Mouse (Mus musculus) gastrocnemius, adult 8-10 months (tissue): Measurements from ENCODE around the gene Grasp. TPM values are rescaled to one million over a fixed set of nuclear protein-coding genes. Genes with fewer than 3 reads are reported as not detected.

ENCODE experiments used
- DNase-seq, 2 experiments: peaks; one replicate each; pipeline ENCODE4 v3.0.0; 2022; ENCODE audit warnings: low spot score in 2 of 2
- total RNA-seq, 4 experiments: library from RNA; stranded (reverse); gene quantifications; 2 replicates each; pipeline ENCODE4 v1.2.4; 2022

Grasp gene
- total RNA-seq, 4 experiments from 2014 or later = 3.0 to 5.4 (median 4.4) TPM

DNA sequence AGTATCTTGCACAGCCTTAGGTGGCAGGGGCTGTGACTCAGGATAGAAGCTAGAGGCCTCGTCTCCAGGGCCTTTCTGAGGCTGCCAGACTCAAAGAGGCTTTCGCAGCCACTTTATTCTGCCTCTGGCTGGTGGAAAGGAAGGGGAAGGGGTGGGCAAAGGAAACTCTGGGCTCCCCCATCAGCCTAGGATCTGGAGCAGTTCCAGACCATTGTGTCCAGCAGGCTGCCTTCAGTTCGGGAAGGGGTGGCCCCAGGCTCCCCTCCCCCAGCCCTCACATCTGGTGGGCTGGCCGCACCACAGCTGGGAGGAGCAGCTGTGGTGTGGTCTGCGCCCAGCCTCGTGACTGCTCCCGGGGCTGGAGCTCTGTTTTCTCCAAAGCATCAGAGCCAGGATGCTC is 4.0 kb downstream of the Grasp start:
- DNase-seq = peak; percentile 59 to 71

DNA sequence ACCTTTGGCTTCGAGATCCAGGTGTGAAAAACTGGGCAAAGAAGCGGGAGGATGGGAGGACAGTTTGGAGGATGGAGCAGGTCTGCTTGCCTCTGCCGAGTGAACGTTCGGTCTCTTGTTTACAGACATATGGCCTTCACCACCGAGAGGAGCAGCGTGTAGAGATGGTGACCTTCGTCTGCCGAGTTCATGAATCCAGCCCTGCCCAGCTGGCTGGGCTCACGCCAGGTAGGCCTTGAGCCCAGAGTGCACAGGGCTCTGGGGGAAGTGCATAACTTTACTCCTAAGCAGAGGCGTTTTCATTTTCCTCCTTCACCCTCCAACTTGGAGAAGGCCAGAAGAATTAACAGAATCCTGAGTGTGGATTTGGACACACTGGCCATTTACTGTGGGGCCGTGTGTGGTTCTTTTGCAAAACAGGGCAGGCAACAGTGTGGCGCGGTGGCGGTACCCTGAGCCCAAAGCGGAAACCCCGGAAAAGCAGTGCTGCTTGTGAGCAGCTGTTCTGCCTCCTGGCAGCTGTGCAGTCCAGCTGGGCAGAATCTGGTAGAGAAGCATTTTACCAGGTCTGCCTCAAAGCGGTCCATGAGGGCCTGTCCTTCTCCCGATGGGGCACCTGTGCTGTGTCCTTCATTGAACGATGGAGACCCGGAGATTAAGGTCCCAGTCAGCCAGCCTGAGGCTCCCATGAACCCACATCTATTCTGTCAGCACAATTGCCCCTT is 5.0 kb downstream of the Grasp start:
- peak; percentile 65 to 71 for DNase-seq

DNA sequence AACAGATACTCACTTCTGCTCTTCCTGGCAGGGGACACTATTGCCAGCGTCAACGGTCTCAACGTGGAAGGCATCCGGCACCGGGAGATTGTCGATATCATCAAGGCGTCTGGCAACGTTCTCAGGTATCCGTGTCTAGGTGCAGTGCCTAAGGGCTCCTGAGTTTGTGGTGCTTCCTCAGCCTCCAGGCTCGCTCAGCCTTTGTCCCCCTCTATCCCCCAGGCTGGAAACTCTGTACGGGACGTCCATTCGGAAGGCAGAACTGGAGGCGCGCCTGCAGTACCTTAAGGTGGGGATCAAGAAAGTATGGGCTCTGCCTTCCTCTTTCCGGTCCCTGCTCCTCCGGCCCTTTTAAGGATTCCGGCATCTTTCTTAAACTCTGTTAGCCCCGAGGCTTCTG is 6.5 kb downstream of the Grasp start:
- DNase-seq = no peak

DNA sequence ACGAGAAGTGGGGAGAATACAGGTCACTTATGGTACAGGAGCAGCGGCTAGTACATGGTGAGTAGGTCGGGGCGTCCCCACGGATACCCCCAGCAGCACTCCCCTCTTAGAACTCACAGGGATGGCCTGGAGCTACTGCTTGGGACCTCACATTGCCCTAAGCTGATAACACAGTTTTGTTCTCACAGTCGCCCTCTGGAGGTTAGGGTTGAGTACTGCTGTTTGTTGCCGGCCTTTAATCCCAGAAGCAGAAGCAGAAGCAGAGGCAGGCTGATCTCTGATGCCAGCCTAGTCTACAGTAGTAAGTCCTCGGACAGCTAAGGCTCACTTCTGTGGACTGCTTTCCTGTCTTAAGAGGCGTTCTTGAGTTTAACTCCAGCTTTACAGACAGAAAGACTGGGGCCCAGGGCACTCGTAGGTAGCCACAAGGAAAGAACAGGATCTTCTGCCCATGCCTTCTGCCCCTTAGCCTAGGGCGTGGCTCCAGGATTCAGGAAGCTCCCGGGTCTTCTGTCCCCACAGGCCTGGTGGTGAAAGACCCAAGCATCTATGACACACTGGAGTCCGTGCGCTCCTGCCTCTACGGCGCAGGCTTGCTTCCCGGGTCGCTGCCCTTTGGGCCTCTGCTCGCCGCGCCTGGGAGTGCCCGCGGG is 7.1 kb downstream of the Grasp start:
- DNase-seq = no peak

DNA sequence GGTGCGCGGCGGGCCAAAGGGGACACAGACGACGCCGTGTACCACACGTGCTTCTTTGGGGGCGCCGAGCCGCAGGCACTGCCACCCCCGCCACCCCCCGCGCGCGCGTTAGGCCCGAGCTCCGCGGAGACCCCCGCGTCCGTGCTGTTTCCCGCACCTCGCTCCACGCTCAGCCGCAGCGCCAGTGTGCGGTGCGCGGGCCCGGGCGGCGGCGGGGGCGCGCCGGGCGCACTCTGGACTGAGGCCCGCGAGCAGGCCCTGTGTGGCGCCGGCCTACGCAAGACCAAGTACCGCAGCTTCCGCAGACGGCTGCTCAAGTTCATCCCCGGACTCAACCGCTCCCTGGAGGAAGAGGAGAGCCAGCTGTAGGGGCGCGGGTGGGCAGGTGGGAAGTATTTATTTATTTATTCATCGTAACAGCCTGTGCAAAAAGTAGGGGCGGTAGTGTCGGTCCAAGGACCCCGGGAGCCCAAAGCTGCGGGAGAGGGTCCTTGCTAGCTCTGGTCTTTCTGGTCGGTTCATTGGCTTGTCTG is 7.7 kb downstream of the Grasp start:
- DNase-seq = no peak

DNA sequence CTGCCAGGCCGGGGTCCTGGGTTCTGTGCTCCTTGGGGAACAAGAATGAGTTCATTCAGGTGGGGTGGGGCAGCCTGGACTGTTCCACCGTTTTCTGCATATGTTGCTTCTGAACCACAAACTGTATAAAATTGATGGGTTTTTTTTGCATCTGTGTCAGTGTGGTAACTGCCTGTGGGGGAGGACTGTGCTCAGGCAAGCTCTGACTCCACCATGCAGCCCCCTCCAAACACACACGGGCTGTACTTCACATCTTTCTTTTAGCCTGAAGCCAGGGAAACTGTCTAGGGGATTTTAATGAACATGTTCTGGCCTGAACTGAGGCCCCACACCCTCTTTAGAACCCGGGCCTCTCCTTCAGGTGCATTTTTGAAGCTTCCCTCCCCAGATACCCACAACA is 8.6 kb downstream of the Grasp start:
- no peak for DNase-seq

DNA sequence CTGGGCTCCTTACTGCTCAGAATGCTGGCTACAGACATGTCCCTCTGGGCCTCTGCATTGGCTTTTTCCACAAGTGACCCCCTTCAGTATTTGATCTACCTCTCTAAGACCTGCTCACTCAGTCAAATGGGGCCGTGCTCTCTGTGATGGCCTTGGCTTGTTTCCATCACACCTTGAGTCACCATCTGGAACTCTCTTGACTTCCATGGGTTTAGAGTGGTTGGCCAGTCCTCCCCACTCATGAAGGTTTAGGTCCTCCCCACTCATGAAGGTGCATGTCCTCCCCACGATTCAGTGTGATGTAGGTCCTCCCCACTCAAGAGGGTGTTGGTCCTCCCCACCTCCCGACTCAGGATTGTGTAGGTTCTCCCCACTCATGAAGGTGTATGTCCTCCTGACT is 9.2 kb downstream of the Grasp start:
- DNase-seq = no peak

DNA sequence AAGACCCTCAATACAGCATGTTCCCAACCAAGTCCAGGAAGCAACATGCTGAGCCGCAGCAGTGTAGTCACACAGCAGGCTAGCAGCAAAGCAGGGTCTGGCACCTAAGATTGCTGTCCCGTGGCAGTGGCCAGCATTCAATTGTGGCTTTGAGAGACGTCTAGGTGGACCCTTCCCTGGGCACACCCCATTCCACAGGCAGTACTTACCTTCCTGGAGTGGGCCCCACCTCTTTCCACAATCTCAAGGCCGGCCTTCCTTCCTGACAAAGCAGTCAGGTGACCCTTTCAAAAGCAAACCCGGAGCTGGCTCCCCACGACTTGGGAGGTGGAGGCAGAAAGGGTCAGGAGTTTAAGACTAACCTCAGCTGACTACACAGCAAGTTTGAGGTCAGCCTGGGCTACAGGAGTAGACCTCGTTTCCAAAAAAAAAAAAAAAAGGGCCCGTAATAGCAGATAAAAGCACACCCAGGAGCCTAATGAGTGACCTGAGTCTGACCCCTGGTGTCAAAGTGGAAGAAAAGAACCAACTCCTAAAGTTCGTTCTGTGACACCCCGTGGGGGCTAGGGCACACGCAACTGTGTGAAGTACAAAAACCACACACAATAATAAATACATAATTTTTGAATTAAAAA is 9.8 kb downstream of the Grasp start:
- DNase-seq = no peak

DNA sequence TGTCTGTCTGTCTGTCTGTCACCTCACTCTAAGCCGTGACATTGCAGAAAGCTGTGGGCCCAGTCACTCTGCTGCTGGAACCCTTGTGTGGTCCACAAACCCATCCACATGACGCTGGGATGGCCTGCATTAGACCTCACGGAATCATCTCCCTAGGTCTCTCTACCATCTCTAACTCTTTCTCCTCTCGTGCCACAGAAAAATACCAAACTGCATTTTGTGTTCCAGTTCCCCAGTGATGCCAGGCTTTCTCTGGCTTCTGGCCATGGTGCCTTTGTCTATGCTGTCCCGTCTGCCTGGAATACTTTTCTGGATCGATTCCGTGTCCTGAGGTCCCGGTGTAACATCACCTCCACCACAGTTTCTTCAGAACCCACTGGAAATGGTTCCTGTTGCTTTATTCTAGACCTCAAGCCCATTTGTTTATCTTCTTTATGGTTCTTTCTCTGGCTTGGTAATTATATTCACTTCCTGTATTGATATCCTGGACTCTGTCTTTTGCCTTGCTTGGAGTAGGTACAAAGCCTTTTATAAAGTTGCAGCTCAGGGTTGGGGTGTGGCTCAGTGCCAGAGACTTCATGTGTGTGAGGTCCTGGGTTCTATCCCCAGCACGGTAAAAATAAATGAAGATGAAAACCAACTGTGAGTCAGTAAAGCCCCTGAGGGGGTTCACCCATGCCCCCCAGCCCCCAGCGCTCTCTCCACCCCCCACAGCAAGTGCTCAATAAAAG is 10.8 kb downstream of the Grasp start:
- no peak for DNase-seq

DNA sequence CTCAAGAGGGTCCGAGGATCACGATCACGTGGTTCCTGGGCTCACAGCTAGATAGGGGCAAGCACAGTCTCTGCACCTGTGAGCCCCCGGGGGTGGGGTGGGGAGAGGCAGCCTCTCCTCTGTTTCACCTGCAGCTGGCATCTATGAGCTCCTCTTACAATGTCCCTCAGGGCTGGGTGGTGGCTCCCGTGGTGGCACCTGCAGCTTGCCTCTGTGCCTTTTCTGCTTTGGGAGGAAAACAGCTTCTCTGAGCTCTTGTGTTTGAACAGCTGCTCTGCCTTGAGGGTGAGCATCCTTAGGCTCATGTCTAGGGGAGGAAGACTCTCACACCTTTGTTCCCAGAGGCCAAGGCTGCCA is 11.3 kb downstream of the Grasp start:
- no peak for DNase-seq

DNA sequence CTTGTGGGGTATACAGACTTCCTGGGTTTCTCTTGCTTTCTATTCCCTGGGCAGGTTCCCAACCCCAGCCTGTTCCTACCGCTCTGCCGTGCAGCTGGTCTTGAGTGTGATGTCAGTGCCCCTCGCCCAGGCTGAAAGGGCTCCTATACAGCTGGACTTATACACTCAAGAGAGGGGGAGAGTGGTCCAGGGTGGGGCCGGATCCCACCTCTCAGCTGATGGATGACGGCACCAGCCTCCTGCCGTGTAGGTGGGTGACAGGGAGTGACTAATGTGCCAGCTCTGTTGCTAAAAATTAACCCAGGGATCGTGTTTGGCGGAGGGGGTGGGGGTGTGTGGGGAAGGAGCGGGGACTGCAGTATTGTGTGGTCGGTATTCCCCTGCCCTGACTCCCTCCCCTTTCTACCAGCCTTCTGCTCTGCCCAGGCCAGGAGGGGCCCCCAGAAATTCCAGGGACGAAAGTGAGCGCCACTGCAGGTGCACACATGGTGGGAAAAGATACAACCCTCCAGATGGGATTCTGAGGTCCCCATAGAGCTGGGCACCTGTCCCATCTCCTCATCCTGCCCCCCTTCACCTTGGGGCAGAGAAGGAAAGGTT is 11.8 kb downstream of the Grasp start:
- no peak for DNase-seq

DNA sequence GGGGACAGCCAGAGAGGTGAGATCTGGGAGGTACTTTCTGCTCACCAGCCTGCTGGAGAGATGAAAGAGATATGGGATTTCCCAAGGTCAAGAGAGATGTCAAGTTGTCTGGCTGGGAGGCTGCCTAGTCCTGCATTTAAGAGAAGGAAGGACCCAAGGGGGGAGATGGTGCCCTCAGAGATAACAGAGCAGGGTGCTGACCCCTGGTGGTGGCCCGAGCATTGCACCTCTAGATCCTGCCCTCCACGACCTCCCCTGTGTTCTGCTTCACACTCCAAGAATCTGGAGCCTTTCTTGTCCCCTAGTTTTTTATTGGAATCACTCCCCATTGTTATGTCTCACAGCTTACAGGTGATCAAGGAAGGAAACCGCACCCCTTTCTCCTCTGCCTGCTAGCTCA is 12.9 kb downstream of the Grasp start:
- DNase-seq = peak; percentile 73

DNA sequence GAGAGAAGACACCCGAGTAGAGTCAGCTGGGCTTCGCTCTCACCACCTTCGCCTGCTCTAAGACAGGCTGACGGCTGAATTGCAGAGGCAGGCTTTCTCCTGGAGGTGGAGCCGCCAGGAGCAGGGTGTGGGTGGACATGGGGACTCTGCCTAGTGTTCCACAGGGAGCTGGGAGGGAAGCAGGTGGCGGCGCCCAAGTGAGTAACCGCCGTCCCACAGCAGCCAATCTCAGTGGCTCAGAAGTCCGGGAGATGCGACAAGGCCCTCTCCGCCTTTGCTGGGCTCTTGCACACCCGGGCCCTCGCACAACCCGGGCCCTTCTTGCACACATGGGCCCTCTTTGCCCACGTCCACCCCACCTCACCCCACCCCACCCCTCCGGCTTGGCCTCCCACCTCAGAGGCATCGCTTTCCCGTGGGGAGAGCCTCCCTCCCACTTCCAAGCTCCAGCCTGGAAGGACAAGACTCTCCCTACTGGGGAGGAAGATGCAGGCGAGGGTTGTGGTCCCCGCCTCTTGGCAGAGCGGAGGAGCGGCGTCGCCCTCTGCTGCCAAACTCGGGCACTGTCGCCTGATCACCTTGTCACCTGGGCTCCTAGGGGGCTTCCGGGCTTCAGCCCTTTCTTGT is 15.0 kb downstream of the Grasp start:
- peak in 1 of 2 experiments; percentile 57 for DNase-seq

DNA sequence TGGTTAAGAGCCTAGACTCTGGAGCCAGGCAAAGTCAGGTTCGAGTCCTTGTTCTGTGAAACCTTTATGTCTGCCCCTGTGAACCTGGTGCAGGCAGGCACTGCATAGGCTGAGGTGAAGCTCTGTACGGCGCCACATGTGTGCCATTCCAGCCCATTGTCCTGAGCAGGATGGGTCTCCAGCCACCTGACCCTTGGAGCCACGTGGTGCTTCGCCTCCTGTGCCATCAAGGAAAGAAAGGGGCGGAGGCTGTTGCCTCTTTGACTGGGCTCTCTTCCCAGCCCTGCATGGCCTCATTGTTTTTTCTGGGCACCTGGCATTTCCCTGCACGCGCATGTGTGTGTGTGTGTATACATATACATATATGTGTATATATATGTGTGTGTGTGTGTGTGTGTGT is 15.8 kb downstream of the Grasp start:
- DNase-seq = no peak

DNA sequence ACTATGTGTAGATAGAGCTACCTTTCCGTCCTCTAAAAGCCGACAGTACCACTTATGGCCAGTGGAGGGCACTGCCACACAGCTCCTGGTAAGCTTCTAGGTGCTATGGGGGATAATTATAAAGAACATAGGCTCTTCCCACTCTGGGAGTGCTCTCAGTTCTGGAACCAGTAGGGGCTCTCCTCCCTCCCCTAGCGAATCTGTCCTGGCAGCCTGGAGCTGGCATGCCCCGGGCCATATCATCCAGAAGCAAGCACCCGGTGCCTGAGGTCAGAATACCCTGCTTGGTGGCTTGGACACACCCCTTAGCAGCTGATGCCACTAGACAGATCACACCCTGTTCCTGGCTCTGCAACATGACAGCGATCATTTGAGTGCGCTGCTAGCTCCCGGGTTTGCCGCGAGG is 16.8 kb downstream of the Grasp start:
- peak; percentile 88 to 91 for DNase-seq

DNA sequence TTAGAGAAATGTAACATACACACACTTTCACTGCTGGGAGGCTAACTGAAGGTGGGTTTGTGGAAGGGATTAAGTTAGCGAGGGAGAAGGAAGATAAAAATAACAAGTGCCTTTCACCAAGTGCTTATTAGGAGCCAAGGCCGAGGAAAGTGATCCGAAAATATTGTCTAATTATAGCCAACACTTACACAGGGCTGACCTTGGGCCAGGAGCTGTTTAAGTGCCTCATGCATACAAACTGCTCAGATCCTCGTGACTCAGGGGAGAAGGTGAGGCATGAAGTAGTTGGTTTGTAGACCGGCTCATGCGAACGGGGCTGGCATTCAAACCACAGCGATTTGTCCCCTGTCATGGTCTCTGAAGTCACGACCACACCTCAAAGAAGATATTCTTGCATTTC is 17.2 kb downstream of the Grasp start:
- DNase-seq = peak in 1 of 2 experiments; percentile 70

DNA sequence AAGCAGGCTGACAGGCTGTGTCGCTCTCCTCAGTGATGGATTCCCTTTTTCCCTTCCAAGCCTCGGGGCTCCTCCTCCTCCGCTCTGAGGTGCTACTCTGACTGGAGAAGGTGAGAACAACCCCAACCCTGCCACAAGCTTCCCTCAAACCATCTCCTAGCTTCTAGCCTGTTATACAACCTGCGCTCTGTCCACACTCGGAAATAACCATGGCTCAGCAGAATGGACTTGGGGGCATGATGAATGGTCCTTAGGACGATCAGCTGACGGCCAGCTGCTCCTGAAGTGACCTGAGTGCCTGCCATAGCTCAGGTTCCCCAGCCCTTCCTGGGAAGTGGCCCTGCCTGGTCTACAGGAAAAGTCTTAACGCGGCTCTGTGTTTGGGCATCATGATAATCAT is 17.9 kb downstream of the Grasp start:
- DNase-seq = peak; percentile 63 to 79

DNA sequence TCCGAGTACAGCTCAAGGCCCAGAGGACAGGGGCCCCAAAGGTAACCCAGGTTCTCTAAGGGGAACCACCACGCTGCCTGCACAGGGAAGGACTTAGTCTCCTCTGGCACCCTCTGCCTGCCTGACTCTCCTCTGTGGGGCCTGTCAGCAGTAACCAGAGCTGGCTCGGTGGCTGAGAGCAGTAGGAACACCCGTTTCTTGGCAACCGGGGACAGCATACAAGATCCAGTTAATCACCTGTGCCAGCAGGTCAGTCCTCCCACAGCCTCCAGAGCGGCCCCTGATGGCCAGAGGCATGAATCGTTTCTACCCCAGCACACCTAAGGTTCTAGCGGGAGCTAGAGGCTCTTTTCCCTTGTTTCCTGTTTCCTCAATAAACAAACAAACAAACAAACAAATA is 18.7 kb downstream of the Grasp start:
- peak; percentile 72 to 88 for DNase-seq

DNA sequence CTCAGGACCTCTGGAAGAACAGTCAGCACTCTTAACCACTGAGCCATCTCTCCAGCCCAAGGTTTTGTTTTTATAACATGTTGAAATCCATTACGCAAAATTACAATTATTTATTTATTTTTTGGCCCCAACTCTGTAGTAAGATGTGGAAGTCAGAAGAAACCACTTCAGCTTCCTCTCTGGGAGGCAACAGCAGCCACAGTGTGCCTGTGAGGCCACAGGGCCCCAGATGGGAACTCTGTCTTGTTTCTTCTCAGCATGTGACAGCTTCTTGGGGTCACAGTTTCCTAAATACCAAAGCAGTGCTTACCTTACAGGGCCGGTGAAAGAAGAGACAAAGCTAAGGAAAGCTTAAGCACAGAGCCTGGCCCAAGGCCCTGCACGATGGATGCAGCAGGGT is 20.0 kb downstream of the Grasp start:
- no peak for DNase-seq

DNA sequence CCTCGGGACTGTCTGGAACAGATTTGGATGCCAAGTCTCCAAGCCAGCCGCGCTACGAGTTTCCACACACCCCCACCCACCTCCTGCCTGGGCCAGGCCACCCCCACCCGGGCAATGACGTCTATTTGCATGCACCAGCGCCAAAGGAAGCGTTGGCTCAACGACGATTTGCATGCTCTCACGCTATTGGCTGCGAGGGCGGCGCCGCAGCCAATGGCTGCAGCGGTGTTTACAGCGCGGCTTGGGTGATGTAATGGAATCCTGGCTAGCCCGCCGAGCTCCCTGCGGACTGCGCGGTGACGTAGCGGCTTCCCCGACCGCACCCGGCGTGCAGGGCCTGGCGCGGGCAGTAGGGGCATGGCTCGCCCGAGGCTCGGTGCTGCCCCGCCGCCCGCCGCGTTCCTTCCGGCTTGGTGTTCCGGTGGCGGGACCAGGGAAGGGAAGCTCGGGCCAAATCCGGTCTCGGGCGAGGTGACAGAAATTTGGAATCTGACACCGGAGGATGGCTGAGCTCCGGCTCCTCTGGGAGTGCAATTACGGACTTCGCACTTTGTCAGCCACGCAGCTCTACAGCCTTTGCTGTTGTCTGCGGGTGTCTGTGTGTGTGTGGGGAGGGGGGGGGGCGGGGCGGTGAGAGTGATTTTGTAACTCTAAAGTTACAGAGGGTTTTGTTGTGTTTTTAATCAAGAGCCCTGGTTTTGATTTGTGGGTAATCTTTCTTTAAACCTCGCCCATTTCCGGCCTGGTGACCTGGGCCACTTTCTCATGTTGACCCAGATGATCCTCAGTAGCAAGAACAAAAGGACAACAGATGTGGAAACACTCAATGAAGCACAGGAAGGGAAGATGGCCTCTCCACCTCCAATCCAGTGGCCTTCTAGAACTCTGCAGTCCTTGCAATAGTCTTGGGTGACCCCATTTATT is 22.5 kb downstream of the Grasp start:
- peak; percentile 92 to 96 for DNase-seq
